Mouse (Mus musculus): ENCODE data around the gene Arid3a. TPM values are rescaled to one million over a fixed set of nuclear protein-coding genes. Genes with fewer than 3 reads are reported as not detected.

Gene Arid3a
- total and polyA plus RNA-seq, 3 experiments = 11.8 to 17.2 TPM; not detected in 1

DNA sequence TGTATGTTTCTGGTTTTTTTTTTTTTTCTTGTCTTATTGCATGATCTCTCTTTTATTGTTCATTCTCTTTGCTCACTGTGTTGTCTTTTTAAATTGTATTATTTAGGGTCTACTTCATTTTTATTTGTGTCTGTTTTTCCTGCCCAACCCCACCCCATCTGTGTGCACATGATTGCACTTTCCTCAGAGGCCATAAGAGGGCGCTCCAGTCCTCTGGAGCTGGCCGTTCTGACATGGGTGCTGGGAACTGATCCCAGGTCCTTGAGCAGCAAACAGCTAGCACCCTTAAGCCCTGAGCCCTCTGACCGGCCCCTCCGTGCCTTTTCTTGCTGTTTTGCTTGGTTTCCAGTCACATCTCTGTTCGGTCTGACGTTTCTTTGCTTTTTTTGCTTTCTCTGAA, 64.7 kb downstream of the Arid3a start:
- Histone ChIP-seq H3K27me3 (ENCODE audit: control insufficient read depth in 1 of 2, insufficient read depth in 2 of 2, low read length in 2 of 2) (no peaks in the 10 kb centered on the region), H3K79me2 (ENCODE audit: control insufficient read depth, insufficient read depth, low read length, poor library complexity) (peaks cover under 1% of the 10 kb centered on the region; the same call in 1 of the 2 replicates), H3K9me3 (replicated peaks; ENCODE audit: insufficient read depth, low read length) (no peaks in the 10 kb centered on the region), H3K4me1 (ENCODE audit: control insufficient read depth in 1 of 2, insufficient read depth in 2 of 2, low read length in 2 of 2) (peaks cover 14 to 28% of the 10 kb centered on the region in 2 experiments), H3K9ac (ENCODE audit: control insufficient read depth, low read depth, low read length, poor library complexity, severe bottlenecking) (no peak overlapping the region), H3K27ac (ENCODE audit: control insufficient read depth, low read depth, low read length) (no peak overlapping the region), H3K36me3 (ENCODE audit: control insufficient read depth in 1 of 2, insufficient read depth in 2 of 2, low read length in 2 of 2) (peaks cover 0 to 16% of the 10 kb centered on the region in 2 experiments; a peak in 2 of 4 replicates), H3K4me3 (ENCODE audit: control insufficient read depth in 1 of 2, insufficient read depth in 1 of 2, low read depth in 2 of 2, low read length in 2 of 2) (no peak overlapping the region)
- DNase-seq (ENCODE audit: low read depth, low spot score) = no peak
- TF ChIP-seq POLR2A (IDR thresholded peaks at IDR 0.05; ENCODE audit: control insufficient read depth in 1 of 2, insufficient read depth in 1 of 2, low read depth in 1 of 2, low read length in 2 of 2, poor library complexity in 1 of 2) (no peak), KAT2A (conservative IDR thresholded peaks at IDR 0.05; ENCODE audit: low read depth, low read length) (no peak), HCFC1 (IDR thresholded peaks at IDR 0.05; ENCODE audit: low read depth, low read length) (no peak), NELFE (IDR thresholded peaks at IDR 0.05; ENCODE audit: low read depth, low read length) (no peak), RAD21 (IDR thresholded peaks at IDR 0.05; ENCODE audit: low read depth, low read length) (peak; percentile 54), CHD1 (IDR thresholded peaks at IDR 0.05; ENCODE audit: low read depth, low read length) (no peak), TBP (IDR thresholded peaks at IDR 0.05; ENCODE audit: low read depth, low read length) (no peak), SMC3 (IDR thresholded peaks at IDR 0.05; ENCODE audit: low read depth, low read length) (peak; percentile 36), MAZ (IDR thresholded peaks at IDR 0.05; ENCODE audit: low read depth, low read length) (no peak), CTCF (IDR thresholded peaks at IDR 0.05 in 2 of 3, conservative IDR thresholded peaks at IDR 0.05 in 1 of 3; ENCODE audit: control insufficient read depth in 1 of 3, insufficient read depth in 1 of 3, low read depth in 2 of 3, low read length in 3 of 3, poor library complexity in 1 of 3, severe bottlenecking in 1 of 3) (peak; percentile 39 to 65 (median 59); a peak in 5 of 6 replicates), BHLHE40 (IDR thresholded peaks at IDR 0.05; ENCODE audit: borderline replicate concordance, low read depth, low read length) (no peak)

DNA sequence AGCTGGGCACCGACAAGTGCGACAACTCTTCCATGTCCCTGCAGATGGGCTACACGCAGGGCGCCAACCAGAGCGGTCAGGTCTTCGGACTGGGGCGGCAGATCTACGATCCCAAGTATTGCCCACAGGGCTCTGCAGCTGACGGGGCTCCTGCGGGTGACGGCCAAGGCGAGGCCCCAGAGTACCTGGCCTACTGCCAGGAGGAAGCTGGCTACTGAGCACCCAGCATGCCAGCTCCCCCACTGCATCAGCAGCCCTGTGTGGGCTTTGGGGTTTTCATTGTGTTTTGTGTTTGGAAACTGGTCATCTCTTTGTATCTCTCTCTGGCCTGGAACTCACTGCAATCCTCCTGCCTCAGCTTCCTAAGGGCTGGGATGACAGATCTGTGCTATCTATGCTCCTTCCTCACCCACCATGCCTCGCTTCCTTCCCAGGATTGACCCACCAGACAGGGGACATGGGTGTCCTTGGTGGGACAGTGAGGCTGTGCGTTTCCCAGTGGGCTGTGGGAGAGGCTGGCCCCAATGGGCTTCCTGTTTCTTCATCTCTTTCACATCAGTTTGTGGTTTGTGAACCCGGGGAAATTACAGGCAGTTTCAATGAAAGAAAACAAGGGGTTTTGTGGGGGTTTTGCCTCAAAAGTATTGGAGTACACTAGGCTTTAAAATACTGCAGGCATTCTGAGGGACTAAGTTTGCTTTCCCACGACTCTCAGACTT, 67.7 kb downstream of the Arid3a start:
- H3K27ac ChIP-seq (ENCODE audit: control insufficient read depth, low read depth, low read length) = peak overlapping the region; percentile 93
- DNase-seq (ENCODE audit: low read depth, low spot score) = peak; percentile 76
- no peak for TF ChIP-seq BHLHE40 (IDR thresholded peaks at IDR 0.05; ENCODE audit: borderline replicate concordance, low read depth, low read length)
- peak in 1 of 2 experiments; percentile 29; a peak in 1 of 4 replicates for TF ChIP-seq POLR2A (IDR thresholded peaks at IDR 0.05; ENCODE audit: control insufficient read depth in 1 of 2, insufficient read depth in 1 of 2, low read depth in 1 of 2, low read length in 2 of 2, poor library complexity in 1 of 2)
- no peak for TF ChIP-seq TAL1 (IDR thresholded peaks at IDR 0.05; ENCODE audit: low read length)
- 0 out of 2 replicates have a peak, but pooled peaks have one; percentile 19 for TF ChIP-seq RCOR1 (IDR thresholded peaks at IDR 0.05; ENCODE audit: low read depth, low read length)
- no peak for TF ChIP-seq CTCF (IDR thresholded peaks at IDR 0.05 in 2 of 3, conservative IDR thresholded peaks at IDR 0.05 in 1 of 3; ENCODE audit: control insufficient read depth in 1 of 3, insufficient read depth in 1 of 3, low read depth in 2 of 3, low read length in 3 of 3, poor library complexity in 1 of 3, severe bottlenecking in 1 of 3)
- TF ChIP-seq TBP (IDR thresholded peaks at IDR 0.05; ENCODE audit: low read depth, low read length) = peak; percentile 59
- no peak for TF ChIP-seq MYB (IDR thresholded peaks at IDR 0.05; ENCODE audit: low read depth, low read length)
- peak; percentile 29; the same call in 1 of the 2 replicates for TF ChIP-seq NELFE (IDR thresholded peaks at IDR 0.05; ENCODE audit: low read depth, low read length)
- TF ChIP-seq SMC3 (IDR thresholded peaks at IDR 0.05; ENCODE audit: low read depth, low read length) = no peak
- TF ChIP-seq ETS1 (IDR thresholded peaks at IDR 0.05; ENCODE audit: low read depth, low read length) = peak; percentile 28; the same call in 1 of the 2 replicates
- no peak for TF ChIP-seq GABPA (IDR thresholded peaks at IDR 0.05; ENCODE audit: low read depth, low read length)
- no peak for TF ChIP-seq POLR2AphosphoS5 (IDR thresholded peaks at IDR 0.05; ENCODE audit: borderline replicate concordance, low read depth, low read length)
- peak; percentile 50 for TF ChIP-seq ELF1 (IDR thresholded peaks at IDR 0.05; ENCODE audit: low read depth, low read length)
- no peak for TF ChIP-seq ZKSCAN1 (IDR thresholded peaks at IDR 0.05; ENCODE audit: low read depth, low read length)
- TF ChIP-seq GATA1 (IDR thresholded peaks at IDR 0.05; ENCODE audit: low read depth, low read length) = peak; percentile 10; the same call in 1 of the 2 replicates
- TF ChIP-seq EP300 (IDR thresholded peaks at IDR 0.05; ENCODE audit: low read depth in 1 of 2, low read length in 2 of 2) = peak; percentile 44 to 48; a peak in 2 of 4 replicates
- no peak for TF ChIP-seq MYC (IDR thresholded peaks at IDR 0.05; ENCODE audit: low read depth, low read length)
- TF ChIP-seq NRF1 (IDR thresholded peaks at IDR 0.05; ENCODE audit: insufficient read depth, low read depth, low read length, poor library complexity, severe bottlenecking) = no peak
- TF ChIP-seq UBTF (IDR thresholded peaks at IDR 0.05; ENCODE audit: borderline replicate concordance, insufficient read depth, low read depth, low read length) = 0 out of 2 replicates have a peak, but pooled peaks have one; percentile 26
- TF ChIP-seq HCFC1 (IDR thresholded peaks at IDR 0.05; ENCODE audit: low read depth, low read length) = peak; percentile 13; the same call in 1 of the 2 replicates
- no peak for TF ChIP-seq ZMIZ1 (IDR thresholded peaks at IDR 0.05; ENCODE audit: low read depth, low read length)
- TF ChIP-seq ZC3H11A (IDR thresholded peaks at IDR 0.05; ENCODE audit: low read depth, low read length) = no peak
- no peak for TF ChIP-seq CHD1 (IDR thresholded peaks at IDR 0.05; ENCODE audit: low read depth, low read length)
- TF ChIP-seq ZNF384 (IDR thresholded peaks at IDR 0.05; ENCODE audit: low read depth, low read length) = no peak

More for the DNA sequence above, 67.7 kb downstream of the Arid3a start:
- Histone ChIP-seq H3K4me1 (ENCODE audit: control insufficient read depth in 1 of 2, insufficient read depth in 2 of 2, low read length in 2 of 2) (peaks cover 14 to 26% of the 10 kb centered on the region in 2 experiments), H3K79me2 (ENCODE audit: control insufficient read depth, insufficient read depth, low read length, poor library complexity) (peaks cover 5% of the 10 kb centered on the region; the same call in 1 of the 2 replicates), H3K4me3 (ENCODE audit: control insufficient read depth in 1 of 2, insufficient read depth in 1 of 2, low read depth in 2 of 2, low read length in 2 of 2) (peak overlapping the region; percentile 3 to 17), H3K9me3 (replicated peaks; ENCODE audit: insufficient read depth, low read length) (no peaks in the 10 kb centered on the region), H3K36me3 (ENCODE audit: control insufficient read depth in 1 of 2, insufficient read depth in 2 of 2, low read length in 2 of 2) (peaks cover 0 to 17% of the 10 kb centered on the region in 2 experiments; a peak in 2 of 4 replicates), H3K9ac (ENCODE audit: control insufficient read depth, low read depth, low read length, poor library complexity, severe bottlenecking) (peak overlapping the region; percentile 66), H3K27me3 (ENCODE audit: control insufficient read depth in 1 of 2, insufficient read depth in 2 of 2, low read length in 2 of 2) (no peaks in the 10 kb centered on the region)
